Mouse (Mus musculus) adrenal gland, adult 18-20 months (tissue): ENCODE measurements around the gene Qpctl. TPM values are rescaled to one million over a fixed set of nuclear protein-coding genes. Genes with fewer than 3 reads are reported as not detected.

Experiments used
- DNase-seq, 2 experiments: peaks; one replicate each; pipeline ENCODE4 v3.0.0; 2021 to 2022; ENCODE audit warnings: low spot score in 2 of 2
- long read RNA-seq, 2 experiments: library from polyadenylated mRNA; stranded (forward); transcript quantifications; one replicate each; pipeline ENCODE4 v2.0.0; 2021
- total RNA-seq, 2 experiments: library from RNA; stranded (reverse); gene quantifications; 1 replicate in 1 of 2; 2 replicates in 1 of 2; pipeline ENCODE4 v1.2.3; 2021

Qpctl gene
- 10 to 100 TPM; 13.6 to 14.6 TPM for total RNA-seq
- long read RNA-seq, experiment 1, transcript Qpctl-201 (7 exons, 2,710 nt): major isoform, 10 of 16 reads
- long read RNA-seq, experiment 1, partial matches to known transcripts: 1 of 16 reads
- long read RNA-seq, experiment 1, other reads (novel, unspliced or antisense): 5 of 16 reads
- long read RNA-seq, experiment 2, transcript Qpctl-201 (7 exons, 2,710 nt): major isoform, 30 of 46 reads
- long read RNA-seq, experiment 2, partial matches to known transcripts: 13 of 46 reads
- long read RNA-seq, experiment 2, other reads (novel, unspliced or antisense): 3 of 46 reads

GRCm38 (mm10) chr7:19148875-19149541, at the start of gene Qpctl:
Gene Qpctl, minus strand, starts transcription at chr7:19149291.
- peak; percentile 89 to 92 for DNase-seq

DNA sequence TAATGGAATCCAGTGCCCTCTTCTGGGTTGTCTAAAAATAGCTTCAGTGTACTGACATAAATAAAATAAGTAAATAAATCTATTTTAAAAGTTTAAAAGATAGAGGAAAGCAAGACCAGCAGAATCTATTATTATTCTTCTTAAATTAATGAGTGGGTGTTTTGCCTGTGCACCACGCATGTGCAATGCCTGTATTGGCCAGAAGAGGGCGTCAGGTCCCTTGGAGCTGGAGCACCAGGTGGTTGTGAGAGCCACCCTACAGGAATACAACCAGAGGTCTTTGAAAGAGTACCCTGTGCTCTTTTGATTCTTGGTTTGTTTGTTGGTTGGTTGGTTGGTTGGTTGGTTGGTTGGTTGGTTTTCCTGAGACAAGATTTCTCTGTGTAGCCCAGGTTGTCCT, 48.9 kb upstream of the Qpctl start:
- peak; percentile 39 to 59 for DNase-seq

- peak in 1 of 2 experiments; percentile 45 for DNase-seq
Observed at GRCm38 (mm10) chr7:19196676-19197075, 47.6 kb upstream of the Qpctl start.

DNA sequence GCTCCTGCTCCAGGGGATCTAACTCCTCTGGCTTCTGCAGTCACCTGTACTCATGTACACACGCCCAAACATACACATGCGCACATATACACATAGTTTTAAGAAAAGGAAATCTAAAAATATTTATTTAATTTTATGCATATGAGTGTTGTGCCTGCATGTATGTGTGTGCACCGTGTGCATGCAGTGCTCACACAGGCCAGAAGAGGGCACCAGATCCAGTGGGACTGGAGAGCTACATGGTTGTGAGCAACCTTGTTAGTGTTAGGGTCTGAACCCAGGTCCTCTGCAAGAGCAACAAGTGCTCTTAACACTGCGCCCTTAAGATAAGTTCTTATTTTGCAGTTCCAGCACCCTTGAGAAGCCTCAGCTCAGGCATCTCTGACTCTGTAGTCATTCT, 45.6 kb upstream of the Qpctl start:
- DNase-seq: no peak

DNA sequence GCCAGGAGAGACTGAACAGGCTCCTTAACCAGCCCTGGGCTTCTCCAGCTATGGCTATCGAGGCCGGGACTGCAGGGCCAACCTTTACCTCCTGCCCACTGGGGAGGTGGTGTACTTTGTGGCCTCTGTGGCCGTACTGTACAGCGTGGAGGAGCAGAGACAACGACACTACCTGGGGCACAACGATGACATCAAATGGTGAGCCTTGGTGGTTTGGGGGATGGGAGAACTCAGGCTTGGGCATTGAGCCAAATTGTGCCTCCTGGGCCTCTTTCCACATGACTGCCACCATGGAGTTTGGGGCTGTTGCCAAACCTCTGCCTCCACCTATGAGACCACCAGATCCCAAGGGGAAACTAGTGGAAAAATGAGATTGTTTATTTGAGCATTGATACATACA, 35.7 kb upstream of the Qpctl start:
- no peak for DNase-seq

DNA sequence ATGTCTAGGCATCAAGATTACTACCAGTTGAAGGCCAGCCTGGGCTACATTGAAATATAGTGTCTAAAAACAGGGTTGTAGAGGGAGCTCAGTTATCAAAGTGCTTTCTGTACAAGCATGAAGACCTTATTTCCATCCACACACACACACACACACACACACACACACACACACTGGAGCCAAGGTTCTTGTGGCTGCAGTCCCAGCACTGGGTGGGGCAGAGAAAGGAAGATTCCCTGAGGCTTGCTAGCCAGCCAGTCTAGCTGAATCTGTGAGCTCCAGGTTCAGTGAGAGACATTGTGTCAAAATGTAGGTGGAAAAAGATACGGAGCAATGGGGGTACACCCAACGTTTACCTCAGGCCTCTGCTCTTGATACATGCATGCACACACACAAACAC, 35.2 kb upstream of the Qpctl start:
- no peak for DNase-seq

DNA sequence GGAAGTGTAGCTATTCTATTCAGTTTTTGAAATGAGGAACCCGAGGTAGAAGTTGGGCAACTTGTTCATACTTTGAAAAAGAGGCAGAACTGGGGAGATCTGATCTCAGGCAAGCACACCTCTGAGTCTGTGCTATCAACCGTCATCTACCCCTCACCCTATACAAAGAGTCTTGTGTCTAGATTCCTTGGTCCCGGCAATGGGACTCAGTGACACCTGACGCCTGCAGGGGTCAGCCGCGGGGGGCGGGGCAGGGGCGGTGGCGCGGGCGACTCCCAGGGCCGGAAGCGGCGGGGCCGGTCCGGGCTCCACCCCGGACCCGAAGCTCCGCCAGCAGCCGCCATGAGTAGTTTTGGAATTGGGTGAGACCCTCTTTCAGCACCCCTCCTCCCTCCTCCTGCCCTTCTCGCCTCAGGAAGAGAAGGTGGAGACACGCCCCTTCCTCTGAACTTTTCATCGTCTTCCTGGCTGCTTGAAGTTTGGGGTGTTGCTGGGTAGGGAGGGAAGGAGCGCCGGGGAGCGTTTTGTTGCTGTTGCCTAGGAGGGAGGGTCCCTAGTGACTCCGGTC, 31.9 kb upstream of the Qpctl start:
- peak; percentile 40 to 49 for DNase-seq

DNA sequence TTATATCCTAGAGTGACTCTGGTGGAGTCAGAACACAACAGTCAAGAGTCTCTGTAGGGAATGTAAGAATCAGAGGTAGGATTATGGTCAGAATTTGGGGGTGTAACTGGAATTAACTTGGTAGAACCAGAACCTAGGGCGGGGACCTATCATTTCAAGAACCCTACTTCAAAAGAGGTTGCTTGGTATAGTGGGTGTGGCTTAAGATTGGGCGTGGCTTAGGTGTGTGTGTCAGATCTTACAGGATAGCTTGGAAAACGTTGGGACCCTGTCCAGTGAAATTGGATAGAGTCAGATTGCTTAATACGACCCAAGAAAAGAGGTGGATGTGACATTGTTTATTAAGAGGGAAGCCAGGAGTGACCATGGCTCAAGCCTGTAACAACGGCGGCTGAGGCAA, 30.8 kb upstream of the Qpctl start:
- DNase-seq: no peak

DNA sequence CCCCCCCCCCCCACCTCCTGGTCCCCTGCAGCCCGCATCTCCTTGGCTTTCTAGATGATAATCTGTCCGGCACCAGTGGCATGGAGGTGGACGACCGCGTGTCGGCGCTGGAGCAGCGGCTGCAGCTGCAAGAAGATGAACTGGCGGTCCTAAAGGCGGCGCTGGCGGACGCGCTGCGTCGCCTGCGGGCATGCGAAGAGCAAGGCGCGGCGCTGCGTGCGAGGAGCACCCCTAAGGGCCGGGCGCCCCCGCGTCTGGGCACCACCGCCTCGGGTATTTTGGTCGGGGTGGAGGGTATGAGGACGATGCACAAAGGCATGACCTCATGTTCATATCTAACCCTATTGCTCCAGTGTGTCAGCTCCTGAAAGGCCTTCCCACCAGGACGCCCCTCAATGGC, 30.1 kb upstream of the Qpctl start:
- peak; percentile 61 to 67 for DNase-seq

GRCm38 (mm10) chr7:19178443-19179092, 29.5 kb upstream of the Qpctl start:
- peak; percentile 78 to 83 for DNase-seq

DNA sequence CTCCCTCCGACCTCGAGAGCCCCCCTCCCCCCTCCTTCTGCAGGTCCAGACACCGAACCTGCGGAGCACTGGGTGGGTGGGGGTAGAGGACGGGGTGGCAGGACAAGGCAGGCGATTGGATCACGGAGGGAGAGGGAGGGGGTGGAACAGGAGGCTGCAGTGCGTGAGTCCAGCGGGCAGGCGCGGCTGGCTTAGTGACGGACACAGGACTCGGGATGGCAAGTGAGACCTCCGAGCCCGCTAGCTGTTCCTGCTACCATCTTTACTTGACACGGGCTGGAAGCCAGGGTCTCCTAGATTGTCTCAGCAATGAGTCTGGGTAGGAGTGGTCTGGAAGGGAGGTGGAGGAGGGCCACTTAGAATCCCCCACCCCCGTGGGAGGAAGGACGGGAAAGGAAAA, 28.9 kb upstream of the Qpctl start:
- no peak for DNase-seq

DNA sequence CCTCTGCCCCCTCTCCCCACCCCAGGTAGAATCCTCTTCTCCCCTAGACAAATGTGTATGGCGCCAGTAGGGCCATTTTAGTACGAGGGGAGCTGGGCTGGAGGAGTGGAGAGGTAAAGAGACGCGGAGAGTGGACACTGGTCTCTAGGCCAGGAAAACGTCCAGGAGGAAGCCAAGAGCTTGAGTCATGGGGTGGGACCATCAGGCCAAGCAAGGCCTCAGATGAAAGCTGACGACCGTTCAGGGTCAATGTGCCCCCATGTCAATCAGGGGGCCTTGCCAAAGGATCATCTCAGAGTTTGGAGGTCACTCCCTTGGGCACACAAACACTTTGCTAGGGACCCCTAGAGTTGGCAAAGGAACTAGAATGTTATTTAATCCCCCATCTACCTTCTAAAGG, 28.1 kb upstream of the Qpctl start:
- no peak for DNase-seq

- DNase-seq: no peak
Observed at GRCm38 (mm10) chr7:19176516-19176947, 27.4 kb upstream of the Qpctl start.

DNA sequence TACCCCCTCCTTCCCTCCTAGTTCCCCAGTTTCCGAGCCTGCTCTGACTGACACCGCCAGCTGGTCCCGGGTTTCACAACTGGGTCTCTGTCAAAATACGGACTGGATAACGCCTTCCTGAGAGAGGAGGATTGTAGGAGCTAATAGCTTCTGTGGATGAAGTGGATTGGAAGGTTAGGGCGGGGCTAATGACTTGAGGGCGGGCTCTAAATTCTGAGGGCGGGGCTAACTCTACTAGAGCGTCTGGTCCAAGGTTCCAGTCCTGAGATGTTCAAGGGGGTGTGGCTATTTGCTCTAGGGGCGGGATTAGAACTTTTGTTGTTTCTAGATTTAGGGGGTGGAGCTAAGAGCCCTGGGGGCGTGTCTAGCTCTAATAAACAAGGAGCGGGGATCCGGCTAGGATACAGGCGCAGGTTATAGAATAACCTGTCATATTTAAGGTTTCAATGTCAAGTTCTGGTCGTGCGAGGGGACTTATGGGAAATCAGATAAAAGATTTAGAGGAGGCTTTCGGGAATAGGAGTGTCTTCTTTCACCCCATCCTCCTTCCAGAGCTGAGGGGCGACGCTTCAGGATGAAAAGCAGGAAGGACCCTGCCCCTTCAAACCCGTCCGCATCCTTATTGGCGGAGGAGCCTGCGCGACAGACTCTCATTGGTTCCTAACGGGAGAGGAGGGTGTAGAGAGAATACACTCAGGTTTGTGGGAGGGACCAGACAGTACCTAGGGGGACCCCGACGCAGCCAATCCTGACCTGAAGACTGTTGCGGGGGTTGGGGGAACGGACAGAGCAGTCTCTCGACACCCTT, 26.8 kb upstream of the Qpctl start, which contains the start of gene Eml2:
Eml2 (plus strand) TSS at position 714 of the 808 bp plus-strand sequence.
- DNase-seq: peak in 1 of 2 experiments; percentile 17

DNA sequence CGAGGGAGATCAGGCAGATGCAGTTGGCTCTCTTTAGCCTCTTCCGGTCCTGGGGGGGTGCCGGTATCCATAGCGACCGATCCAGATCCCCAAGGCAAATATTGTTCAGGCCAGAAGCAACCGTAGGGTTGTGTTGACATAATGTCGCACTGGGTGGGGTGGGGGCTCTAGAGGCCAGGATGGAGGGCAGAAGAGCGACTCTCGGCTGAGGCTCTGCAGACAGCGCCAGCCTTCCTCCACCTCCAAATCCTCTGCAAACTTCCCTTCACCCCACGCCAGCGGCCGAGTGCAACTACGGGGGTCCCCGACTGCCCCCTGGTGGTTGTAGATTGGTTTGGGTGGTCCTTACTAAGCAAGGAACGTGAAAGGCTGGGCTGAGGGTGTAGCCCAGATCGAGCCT, 23.8 kb upstream of the Qpctl start:
- DNase-seq: peak; percentile 71 to 78

GRCm38 (mm10) chr7:19171831-19172230, 22.7 kb upstream of the Qpctl start:
- DNase-seq: peak in 1 of 2 experiments; percentile 17

GRCm38 (mm10) chr7:19170142-19170541, 21.1 kb upstream of the Qpctl start:
- DNase-seq: no peak

GRCm38 (mm10) chr7:19169506-19169905, 20.4 kb upstream of the Qpctl start:
- DNase-seq: no peak

DNA sequence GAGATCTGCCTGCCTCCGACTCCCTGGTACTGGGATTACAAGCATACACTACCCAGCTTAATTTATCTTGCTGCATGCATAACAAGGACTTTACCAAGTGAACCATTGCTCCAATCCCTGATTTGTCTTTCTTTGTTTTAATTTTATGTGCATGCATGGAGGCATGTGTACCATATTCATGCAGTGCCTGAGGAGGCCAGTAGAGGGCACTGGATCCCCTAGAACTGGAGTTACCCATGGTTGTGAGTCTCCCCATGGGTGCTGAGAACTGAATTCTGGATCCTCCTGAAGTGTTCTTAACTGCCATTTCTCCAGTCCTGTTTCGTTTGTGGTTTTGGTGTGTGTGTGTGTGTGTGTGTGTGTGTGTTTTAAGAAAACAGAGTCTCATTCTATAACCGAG, 17.9 kb upstream of the Qpctl start:
- no peak for DNase-seq

GRCm38 (mm10) chr7:19165656-19166423, 16.7 kb upstream of the Qpctl start, which contains the start of gene Gipr:
Gene Gipr, minus strand, starts transcription at chr7:19166127.
- no peak for DNase-seq
